In genomic region chr2:18586925-18587724, GRCm38 (mm10) we compare ENCODE assay signal across 1 mouse cellular context.
A peak's percentile ranks its signal among the peaks of the same experiment; 100 is the strongest.
TF ChIP-seq lines count a peak whose summit lies in the region.

No protein-coding gene starts in this region.

TF ChIP-seq in CH12.LX, 34 proteins besides CTCF, POLR2A, EP300 and RAD21 (continued from another document):
- TF ChIP-seq TCF12 (IDR thresholded peaks at IDR 0.05; ENCODE audit: low read depth, low read length) (no peak), E2F4 (IDR thresholded peaks at IDR 0.05; ENCODE audit: insufficient replicate concordance, low read depth, low read length) (peak; percentile 84; the same call in 1 of the 2 replicates), ZC3H11A (IDR thresholded peaks at IDR 0.05; ENCODE audit: low read depth, low read length) (no peak), MAFK (IDR thresholded peaks at IDR 0.05; ENCODE audit: insufficient replicate concordance, low read length) (peak; percentile 96), POLR2AphosphoS2 (IDR thresholded peaks at IDR 0.05; ENCODE audit: low read depth, low read length) (no peak), RCOR1 (conservative IDR thresholded peaks at IDR 0.05; ENCODE audit: low read depth, low read length) (no peak), GABPA (IDR thresholded peaks at IDR 0.05; ENCODE audit: insufficient replicate concordance, low read depth, low read length) (no peak), UBTF (IDR thresholded peaks at IDR 0.05; ENCODE audit: low read depth, low read length) (no peak)
